Mouse (Mus musculus) intestine, postnatal 0 days (tissue): ENCODE measurements at regions not wholly inside any gene's neighbourhood (a gene's known extent, or its start where the extent isn't known, plus 50 kb on each side); places are given as distances from the start of the nearest gene placed in this dataset.

ENCODE experiments used
- ATAC-seq: fragments of 200-750 bp; cut with Nextera tagmentation; 2 replicates; pipeline ENCODE4 v1.8.0; 2017; ENCODE audit warnings: mild to moderate bottlenecking, moderate TSS enrichment, moderate library complexity
- H3K27ac ChIP-seq: fragments of 300-500 bp; sonication (generic); 2 replicates; pipeline ENCODE4 v1.5.1; 2014; ENCODE audit warnings: mild to moderate bottlenecking, low read depth, low read length, moderate library complexity
- H3K27me3 ChIP-seq: fragments of 300-500 bp; sonication (generic); replicated peaks from 2 replicates; pipeline ENCODE4 v1.6.1; 2014; ENCODE audit warnings: low read length, mixed read lengths; ENCODE audit not compliant: control insufficient read depth, insufficient read depth
- H3K36me3 ChIP-seq: fragments of 300-500 bp; sonication (generic); 2 replicates; pipeline ENCODE4 v1.6.1; 2014; ENCODE audit warnings: mild to moderate bottlenecking, moderate library complexity; ENCODE audit not compliant: control insufficient read depth, insufficient read depth
- H3K4me1 ChIP-seq: fragments of 300-500 bp; sonication (generic); replicated peaks from 2 replicates; pipeline ENCODE4 v1.6.1; 2014; ENCODE audit warnings: antibody characterized with exemption, low read length, mixed read lengths; ENCODE audit not compliant: control insufficient read depth, insufficient read depth
- H3K4me2 ChIP-seq: fragments of 300-500 bp; sonication (generic); replicated peaks from 2 replicates; pipeline ENCODE4 v1.6.1; 2014; ENCODE audit warnings: low read depth, mild to moderate bottlenecking, moderate library complexity
- H3K4me3 ChIP-seq: fragments of 300-500 bp; sonication (generic); 2 replicates; pipeline ENCODE4 v1.5.1; 2014; ENCODE audit warnings: low read depth, low read length
- H3K9ac ChIP-seq: fragments of 300-500 bp; sonication (generic); 2 replicates; pipeline ENCODE4 v1.6.1; 2014; ENCODE audit warnings: mild to moderate bottlenecking, low read depth, low read length
- H3K9me3 ChIP-seq: fragments of 300-500 bp; sonication (generic); 2 replicates; pipeline ENCODE4 v1.6.1; 2016; ENCODE audit warnings: mixed run types; ENCODE audit not compliant: control insufficient read depth
- CTCF ChIP-seq: sonication (generic); IDR thresholded peaks from 2 replicates; pipeline ENCODE4 v1.5.1; 2016; ENCODE audit warnings: low read depth, mild to moderate bottlenecking, control low read depth, antibody characterized with exemption, moderate library complexity
- WGBS: fragments of 180-500 bp; shearing (Covaris S2); extraction: QIAGEN DNeasy Blood & Tissue Kit; methylation state at CpG from one replicate; pipeline ENCODE4 v1.1.7; 2014; 5-methylcytosine and 5-hydroxymethylcytosine counted together

DNA sequence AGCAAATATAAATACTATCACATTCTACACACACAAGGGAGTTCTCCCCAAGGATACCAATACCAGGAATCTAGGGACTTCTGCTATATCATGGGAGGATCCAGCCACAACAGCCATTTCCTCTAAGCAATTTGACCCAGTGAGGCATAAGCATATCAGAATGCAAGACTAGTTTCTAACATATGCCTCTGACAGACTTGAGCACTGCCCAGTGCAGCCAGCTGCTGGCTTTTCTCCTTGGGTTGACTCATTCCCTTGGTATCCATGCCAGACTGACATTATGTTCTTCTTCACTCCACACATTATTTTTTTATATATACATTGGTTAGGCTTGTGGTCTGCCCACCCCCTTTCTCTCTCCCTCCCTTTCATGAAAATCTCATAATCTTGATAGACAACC, 103.8 kb upstream of the Smarca2 start:
- no peak for ATAC-seq
- H3K27ac ChIP-seq: no peak overlapping the region
- TF ChIP-seq CTCF: no peak
- H3K9ac ChIP-seq: no peak overlapping the region
- no peaks in the 10 kb centered on the region for H3K9me3 ChIP-seq
- no peaks in the 10 kb centered on the region for H3K36me3 ChIP-seq
- H3K4me1 ChIP-seq: no peaks in the 10 kb centered on the region
- H3K27me3 ChIP-seq: no peaks in the 10 kb centered on the region
- no peak overlapping the region for H3K4me3 ChIP-seq
- no peak overlapping the region for H3K4me2 ChIP-seq

GRCm38 (mm10) chr19:26504027-26504426, 100.8 kb upstream of the Smarca2 start:
- no peaks in the 10 kb centered on the region for H3K9me3 ChIP-seq
- ATAC-seq: no peak
- no peaks in the 10 kb centered on the region for H3K4me1 ChIP-seq
- TF ChIP-seq CTCF: no peak
- no peak overlapping the region for H3K4me2 ChIP-seq
- H3K36me3 ChIP-seq: no peaks in the 10 kb centered on the region
- WGBS: 56% methylated on average over 2 of the region's 2 CpGs
- H3K9ac ChIP-seq: no peak overlapping the region
- H3K27me3 ChIP-seq: no peaks in the 10 kb centered on the region
- no peak overlapping the region for H3K4me3 ChIP-seq
- H3K27ac ChIP-seq: no peak overlapping the region

DNA sequence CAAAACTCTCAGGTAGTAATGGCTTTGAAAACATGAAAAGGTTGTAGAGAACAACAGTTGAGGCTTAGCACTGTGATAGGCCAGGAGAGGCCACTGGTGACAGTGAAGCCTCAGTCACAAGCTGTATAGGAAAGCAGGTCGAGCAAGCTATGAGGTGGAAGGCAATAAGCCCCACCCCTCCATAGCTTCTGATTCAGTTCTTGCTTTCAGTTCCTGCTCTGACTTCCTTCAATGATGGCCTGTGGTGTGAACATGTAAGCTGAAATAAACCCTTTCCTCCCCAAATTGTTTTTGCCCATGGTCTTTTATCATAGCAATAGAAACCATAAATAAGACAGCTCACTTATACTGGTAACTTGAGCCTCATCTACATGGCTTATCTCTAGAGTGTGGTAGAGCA, 98.0 kb upstream of the Smarca2 start:
- no peak for ATAC-seq
- H3K27me3 ChIP-seq: no peaks in the 10 kb centered on the region
- H3K36me3 ChIP-seq: no peaks in the 10 kb centered on the region
- H3K4me3 ChIP-seq: no peak overlapping the region
- no peak overlapping the region for H3K4me2 ChIP-seq
- 50% methylated on average over 1 of the region's 1 CpGs for WGBS
- no peak overlapping the region for H3K27ac ChIP-seq
- no peaks in the 10 kb centered on the region for H3K4me1 ChIP-seq
- H3K9ac ChIP-seq: no peak overlapping the region
- TF ChIP-seq CTCF: no peak
- no peaks in the 10 kb centered on the region for H3K9me3 ChIP-seq

GRCm38 (mm10) chr19:26507986-26508385, 96.9 kb upstream of the Smarca2 start:
- Histone ChIP-seq H3K9ac (no peak overlapping the region), H3K36me3 (no peaks in the 10 kb centered on the region), H3K4me3 (no peak overlapping the region), H3K27me3 (no peaks in the 10 kb centered on the region), H3K4me1 (no peaks in the 10 kb centered on the region), H3K27ac (no peak overlapping the region), H3K9me3 (no peaks in the 10 kb centered on the region), H3K4me2 (no peak overlapping the region)
- ATAC-seq: no peak
- 73% methylated on average over 11 of the region's 11 CpGs for WGBS
- TF ChIP-seq CTCF: no peak

DNA sequence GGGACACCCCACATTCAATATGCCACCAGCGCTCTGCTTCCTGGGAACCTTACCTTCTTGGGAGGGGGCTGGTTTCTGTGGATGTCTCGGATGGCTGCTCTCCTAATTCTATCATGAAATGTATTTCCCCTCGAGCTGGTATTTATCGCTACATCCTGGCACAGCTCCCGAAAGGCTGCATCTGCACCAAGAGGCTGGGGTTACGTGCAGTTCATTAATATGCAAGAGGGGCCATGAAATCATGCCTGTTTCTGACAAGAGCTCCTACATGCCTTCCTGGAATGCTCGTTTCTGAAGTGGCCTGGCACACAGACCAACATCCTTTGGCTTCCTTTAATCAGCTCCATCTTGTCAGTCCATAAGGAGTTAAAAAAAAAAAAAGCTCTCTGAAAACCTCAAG, 96.2 kb upstream of the Smarca2 start:
- no peak for TF ChIP-seq CTCF

DNA sequence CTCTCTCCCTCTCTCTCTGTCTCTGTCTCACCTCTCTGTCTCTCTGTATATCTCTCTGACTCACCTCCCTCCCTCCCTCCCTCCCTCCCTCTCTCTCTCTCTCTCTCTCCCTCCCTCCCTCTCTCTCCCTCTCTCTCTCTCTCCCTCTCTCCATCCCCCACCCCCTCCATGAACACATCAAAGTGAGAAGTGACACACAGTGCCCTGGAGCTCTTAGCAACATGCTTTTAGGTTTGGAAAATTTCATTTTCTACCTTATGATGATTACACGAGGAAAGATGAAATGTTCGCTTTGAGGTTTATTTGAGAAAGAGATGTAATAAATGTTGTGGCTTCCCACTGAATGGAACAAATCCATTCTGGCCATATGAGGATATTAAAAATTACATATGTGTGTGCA, 95.6 kb upstream of the Smarca2 start:
- TF ChIP-seq CTCF: no peak
- Histone ChIP-seq H3K27me3 (no peaks in the 10 kb centered on the region), H3K4me1 (no peaks in the 10 kb centered on the region), H3K27ac (no peak overlapping the region), H3K9ac (no peak overlapping the region), H3K36me3 (no peaks in the 10 kb centered on the region), H3K9me3 (no peaks in the 10 kb centered on the region), H3K4me3 (no peak overlapping the region), H3K4me2 (no peak overlapping the region)
- no peak for ATAC-seq
- 80% methylated on average over 2 of the region's 2 CpGs for WGBS

More for the DNA sequence above, 96.2 kb upstream of the Smarca2 start:
- no peaks in the 10 kb centered on the region for H3K27me3 ChIP-seq
- H3K36me3 ChIP-seq: no peaks in the 10 kb centered on the region
- no peak overlapping the region for H3K4me3 ChIP-seq
- no peak overlapping the region for H3K4me2 ChIP-seq
- 61% methylated on average over 7 of the region's 7 CpGs for WGBS
- H3K27ac ChIP-seq: no peak overlapping the region
- no peak for ATAC-seq
- no peaks in the 10 kb centered on the region for H3K4me1 ChIP-seq
- H3K9ac ChIP-seq: no peak overlapping the region
- no peaks in the 10 kb centered on the region for H3K9me3 ChIP-seq

GRCm38 (mm10) chr19:26510185-26510584, 94.7 kb upstream of the Smarca2 start:
- no peak for ATAC-seq
- WGBS: 73% methylated on average over 12 of the region's 12 CpGs

More at GRCm38 (mm10) chr19:26510185-26510584, 94.7 kb upstream of the Smarca2 start:
- no peak overlapping the region for H3K4me2 ChIP-seq
- no peaks in the 10 kb centered on the region for H3K9me3 ChIP-seq
- no peak overlapping the region for H3K4me3 ChIP-seq
- H3K9ac ChIP-seq: no peak overlapping the region
- no peaks in the 10 kb centered on the region for H3K36me3 ChIP-seq
- no peaks in the 10 kb centered on the region for H3K27me3 ChIP-seq
- TF ChIP-seq CTCF: no peak
- H3K4me1 ChIP-seq: no peaks in the 10 kb centered on the region
- no peak overlapping the region for H3K27ac ChIP-seq
